Mouse (Mus musculus): ENCODE results near the gene Npb. TPM values are rescaled to one million over a fixed set of nuclear protein-coding genes. Genes with fewer than 3 reads are reported as not detected.

The Npb gene
- polyA plus RNA-seq, 1 experiment from 2014 or later, result not detected

DNA sequence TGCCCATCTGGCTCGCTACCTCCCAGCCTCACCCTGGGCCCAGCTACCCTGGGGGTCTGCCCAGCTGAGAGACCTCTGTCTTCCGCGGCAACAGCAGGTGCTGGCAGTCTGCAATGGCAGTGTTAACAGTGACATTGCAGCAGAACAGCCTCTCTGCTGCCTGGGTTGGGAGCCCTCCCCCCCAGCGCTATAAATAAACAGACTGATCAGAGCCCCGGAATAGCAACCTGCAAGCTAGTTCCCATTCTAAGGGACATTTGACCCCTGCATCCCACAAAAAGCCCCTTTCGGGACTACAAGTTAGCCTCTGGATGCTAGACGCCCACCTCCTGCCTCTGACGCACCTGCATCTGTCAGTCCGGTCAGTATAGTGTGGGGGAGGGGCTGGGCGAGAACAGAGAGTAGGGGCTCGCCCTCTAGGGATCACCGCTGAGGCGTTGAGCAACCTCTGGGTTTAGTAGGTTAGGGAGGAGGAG lies 39.8 kb downstream of the Npb start, which contains the start of gene Myadml2:
Gene Myadml2 (minus strand): TSS at position 158 of the 476 bp plus-strand sequence.
- no peaks in the 10 kb centered on the region for H3K9me3 ChIP-seq
- peak; percentile 50 for DNase-seq (ENCODE audit: low spot score)
- H3K27ac ChIP-seq (replicated peaks), result no peak within 1 kb of the TSS
- no peaks in the 10 kb centered on the region for H3K36me3 ChIP-seq (replicated peaks)
- H3K27me3 ChIP-seq (replicated peaks; ENCODE audit: low read depth, poor library complexity, severe bottlenecking), result peaks cover 41% of the 10 kb centered on the region
- H3K4me3 ChIP-seq, result peak within 1 kb of the TSS; percentile 39
- H3K4me1 ChIP-seq, result peaks cover 22% of the 10 kb centered on the region
- WGBS, result 4% methylated on average over 13 of the region's 13 CpGs

- Histone ChIP-seq H3K27ac (replicated peaks) (no peak overlapping the region), H3K27me3 (replicated peaks; ENCODE audit: low read depth, poor library complexity, severe bottlenecking) (peaks cover 56% of the 10 kb centered on the region), H3K4me3 (no peak overlapping the region), H3K36me3 (replicated peaks) (no peaks in the 10 kb centered on the region), H3K9me3 (no peaks in the 10 kb centered on the region), H3K4me1 (peaks cover 12% of the 10 kb centered on the region)
- DNase-seq (ENCODE audit: low spot score), result no peak
- WGBS, result 72% methylated on average over 3 of the region's 3 CpGs
These were observed 43.6 kb downstream of the Npb start for GRCm38 (mm10) chr11:120651872-120652271.

GRCm38 (mm10) chr11:120654741-120655140 lies 46.5 kb downstream of the Npb start:
- Histone ChIP-seq H3K4me3 (no peak overlapping the region), H3K36me3 (replicated peaks) (no peaks in the 10 kb centered on the region), H3K4me1 (peaks cover 13% of the 10 kb centered on the region), H3K9me3 (no peaks in the 10 kb centered on the region), H3K27ac (replicated peaks) (no peak overlapping the region), H3K27me3 (replicated peaks; ENCODE audit: low read depth, poor library complexity, severe bottlenecking) (peaks cover 65% of the 10 kb centered on the region)
- DNase-seq (ENCODE audit: low spot score), result no peak
- 71% methylated on average over 3 of the region's 3 CpGs for WGBS

DNA sequence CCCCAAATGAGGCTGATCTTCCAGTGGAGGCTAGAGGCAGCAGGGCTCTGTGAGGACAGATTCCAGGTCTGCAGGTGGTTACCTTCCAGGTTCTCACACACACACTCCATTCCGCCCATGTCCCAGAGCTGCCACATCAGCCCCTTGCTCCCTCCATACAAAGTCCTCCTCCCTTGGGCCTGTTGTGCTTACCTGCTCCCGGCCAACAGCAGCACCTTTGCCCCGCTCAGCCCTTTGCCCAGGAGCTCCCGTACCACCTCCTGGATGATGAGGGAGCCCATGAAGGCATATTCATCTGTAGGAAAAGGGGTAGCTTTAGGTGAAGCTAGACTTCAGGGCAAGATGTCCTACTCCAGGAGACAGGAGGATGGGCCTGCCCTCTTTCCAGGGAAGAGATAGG lies 49.0 kb downstream of the Npb start:
- Histone ChIP-seq H3K27me3 (replicated peaks; ENCODE audit: low read depth, poor library complexity, severe bottlenecking) (peaks cover 86% of the 10 kb centered on the region), H3K36me3 (replicated peaks) (no peaks in the 10 kb centered on the region), H3K4me3 (no peak overlapping the region), H3K4me1 (peaks cover 31% of the 10 kb centered on the region), H3K9me3 (no peaks in the 10 kb centered on the region), H3K27ac (replicated peaks) (no peak overlapping the region)
- WGBS, result 84% methylated on average over 4 of the region's 4 CpGs
- no peak for DNase-seq (ENCODE audit: low spot score)

Small RNA genes within 50 kb of the gene (microRNA-seq; reads per million reads assigned to microRNA genes)
- 1.8 reads per million for gene Mir6936

Other genes starting within 250 kb of the Npb start
- gene Fscn2, start 246.9 kb upstream of the Npb start, polyA plus RNA-seq (2016; fragmentation: Nextera tagmentation; extraction: Ambion mirVana), result 0.10 and 0.19 TPM in 2 replicates
- gene Faap100, start 229.7 kb upstream of the Npb start, polyA plus RNA-seq (2016; fragmentation: Nextera tagmentation; extraction: Ambion mirVana), result 38.3 and 39.0 TPM in 2 replicates
- gene Nploc4, start 170.8 kb upstream of the Npb start, polyA plus RNA-seq (2016; fragmentation: Nextera tagmentation; extraction: Ambion mirVana), result 45.3 and 51.9 TPM in 2 replicates
- gene Tspan10, start 165.8 kb upstream of the Npb start, polyA plus RNA-seq (2016; fragmentation: Nextera tagmentation; extraction: Ambion mirVana), result 0.69 and 1.5 TPM in 2 replicates
- 0.44 and 0.67 TPM in 2 replicates for gene Pde6g, start 155.0 kb upstream of the Npb start, polyA plus RNA-seq (2016; fragmentation: Nextera tagmentation; extraction: Ambion mirVana)
- 8.5 and 12.8 TPM in 2 replicates for gene Oxld1, start 150.4 kb upstream of the Npb start, polyA plus RNA-seq (2016; fragmentation: Nextera tagmentation; extraction: Ambion mirVana)
- gene Ccdc137, start 150.4 kb upstream of the Npb start, polyA plus RNA-seq (2016; fragmentation: Nextera tagmentation; extraction: Ambion mirVana), result 49.6 and 50.7 TPM in 2 replicates
- gene Arl16, start 140.9 kb upstream of the Npb start, polyA plus RNA-seq (2016; fragmentation: Nextera tagmentation; extraction: Ambion mirVana), result 55.9 and 66.9 TPM in 2 replicates
- 206 and 216 TPM in 2 replicates for gene Mrpl12, start 123.9 kb upstream of the Npb start, polyA plus RNA-seq (2016; fragmentation: Nextera tagmentation; extraction: Ambion mirVana)
- 68.6 and 69.4 TPM in 2 replicates for gene Slc25a10, start 116.6 kb upstream of the Npb start, polyA plus RNA-seq (2016; fragmentation: Nextera tagmentation; extraction: Ambion mirVana)
- 0.33 and 0.62 TPM in 2 replicates for gene Gcgr, start 77.8 kb upstream of the Npb start, polyA plus RNA-seq (2016; fragmentation: Nextera tagmentation; extraction: Ambion mirVana)
- gene Mcrip1, start 58.8 kb upstream of the Npb start, polyA plus RNA-seq (2016; fragmentation: Nextera tagmentation; extraction: Ambion mirVana), result 201 and 221 TPM in 2 replicates
- not detected in 2 replicates for gene Ppp1r27, start 57.3 kb upstream of the Npb start, polyA plus RNA-seq (2016; fragmentation: Nextera tagmentation; extraction: Ambion mirVana)
- gene P4hb, start 35.2 kb upstream of the Npb start, polyA plus RNA-seq (2016; fragmentation: Nextera tagmentation; extraction: Ambion mirVana), result 556 and 565 TPM in 2 replicates
- gene Arhgdia, start 26.9 kb upstream of the Npb start, polyA plus RNA-seq (2016; fragmentation: Nextera tagmentation; extraction: Ambion mirVana), result 735 and 777 TPM in 2 replicates
- 620 and 640 TPM in 2 replicates for gene Alyref, start 10.1 kb upstream of the Npb start, polyA plus RNA-seq (2016; fragmentation: Nextera tagmentation; extraction: Ambion mirVana)
- gene Anapc11, start 10.1 kb upstream of the Npb start, polyA plus RNA-seq (2016; fragmentation: Nextera tagmentation; extraction: Ambion mirVana), result 192 and 198 TPM in 2 replicates
- 142 and 145 TPM in 2 replicates for gene Pcyt2, start 9.5 kb downstream of the Npb start, polyA plus RNA-seq (2016; fragmentation: Nextera tagmentation; extraction: Ambion mirVana)
- gene Sirt7, start 16.8 kb downstream of the Npb start, polyA plus RNA-seq (2016; fragmentation: Nextera tagmentation; extraction: Ambion mirVana), result 27.7 and 29.5 TPM in 2 replicates
- gene Mafg, start 25.1 kb downstream of the Npb start, polyA plus RNA-seq (2016; fragmentation: Nextera tagmentation; extraction: Ambion mirVana), result 24.2 and 25.1 TPM in 2 replicates
- 32.7 and 33.7 TPM in 2 replicates for gene Pycr1, start 35.3 kb downstream of the Npb start, polyA plus RNA-seq (2016; fragmentation: Nextera tagmentation; extraction: Ambion mirVana)
- not detected in 2 replicates for gene Myadml2, start 39.7 kb downstream of the Npb start, polyA plus RNA-seq (2016; fragmentation: Nextera tagmentation; extraction: Ambion mirVana)
- 4.4 and 4.8 TPM in 2 replicates for gene Notum, start 52.7 kb downstream of the Npb start, polyA plus RNA-seq (2016; fragmentation: Nextera tagmentation; extraction: Ambion mirVana)
- gene Aspscr1, start 64.5 kb downstream of the Npb start, polyA plus RNA-seq (2016; fragmentation: Nextera tagmentation; extraction: Ambion mirVana), result 151 and 155 TPM in 2 replicates
- 119 and 124 TPM in 2 replicates for gene Cenpx, start 105.3 kb downstream of the Npb start, polyA plus RNA-seq (2016; fragmentation: Nextera tagmentation; extraction: Ambion mirVana)
- gene Lrrc45, start 105.4 kb downstream of the Npb start, polyA plus RNA-seq (2016; fragmentation: Nextera tagmentation; extraction: Ambion mirVana), result 56.8 and 58.9 TPM in 2 replicates
- 27.2 and 31.2 TPM in 2 replicates for gene Rac3, start 113.0 kb downstream of the Npb start, polyA plus RNA-seq (2016; fragmentation: Nextera tagmentation; extraction: Ambion mirVana)
- gene Dcxr, start 118.8 kb downstream of the Npb start, polyA plus RNA-seq (2016; fragmentation: Nextera tagmentation; extraction: Ambion mirVana), result 12.8 and 16.0 TPM in 2 replicates
- gene Cbr2, start 123.6 kb downstream of the Npb start, polyA plus RNA-seq (2016; fragmentation: Nextera tagmentation; extraction: Ambion mirVana), result 2.6 and 2.9 TPM in 2 replicates
- 10.5 and 11.6 TPM in 2 replicates for gene Hmga1b, start 154.3 kb downstream of the Npb start, polyA plus RNA-seq (2016; fragmentation: Nextera tagmentation; extraction: Ambion mirVana)
- 40.0 and 42.1 TPM in 2 replicates for gene Rfng, start 175.7 kb downstream of the Npb start, polyA plus RNA-seq (2016; fragmentation: Nextera tagmentation; extraction: Ambion mirVana)
- gene Gps1, start 175.8 kb downstream of the Npb start, polyA plus RNA-seq (2016; fragmentation: Nextera tagmentation; extraction: Ambion mirVana), result 265 and 272 TPM in 2 replicates
- gene Dus1l, start 187.9 kb downstream of the Npb start, polyA plus RNA-seq (2016; fragmentation: Nextera tagmentation; extraction: Ambion mirVana), result 96.6 and 101 TPM in 2 replicates
- 121 and 132 TPM in 2 replicates for gene Fasn, start 216.1 kb downstream of the Npb start, polyA plus RNA-seq (2016; fragmentation: Nextera tagmentation; extraction: Ambion mirVana)